Mouse (Mus musculus): Measurements from ENCODE around the gene 2410137M14Rik. TPM values are rescaled to one million over a fixed set of nuclear protein-coding genes. Genes with fewer than 3 reads are reported as not detected.

Gene 2410137M14Rik
- polyA plus RNA-seq, 1 experiment from 2014 or later: 0.14 TPM

- ATAC-seq (no peak), DNase-seq (ENCODE audit: low spot score) (no peak)
- no peaks in the 10 kb centered on the region for H3K27me3 ChIP-seq (replicated peaks; ENCODE audit: insufficient read depth, low read length)
- H3K9me3 ChIP-seq (ENCODE audit: low read length): no peaks in the 10 kb centered on the region
- no peaks in the 10 kb centered on the region for H3K4me1 ChIP-seq (ENCODE audit: insufficient read depth, low read depth, low read length)
- 82% methylated on average over 6 of the region's 6 CpGs for WGBS
- H3K27ac ChIP-seq (ENCODE audit: low read length): no peak overlapping the region
- H3K9ac ChIP-seq (replicated peaks; ENCODE audit: low read depth): no peak overlapping the region
- no peak overlapping the region for H3K4me2 ChIP-seq (replicated peaks; ENCODE audit: low read depth, low read length)
- TF ChIP-seq CTCF (IDR thresholded peaks at IDR 0.05) (no peak), EP300 (IDR thresholded peaks at IDR 0.05) (no peak)
- H3K4me3 ChIP-seq (ENCODE audit: low read depth, low read length): no peak overlapping the region
- no peaks in the 10 kb centered on the region for H3K36me3 ChIP-seq (ENCODE audit: insufficient read depth, low read length)
These were observed 9.7 kb downstream of the 2410137M14Rik start for GRCm38 (mm10) chr17:36971172-36971850.

GRCm38 (mm10) chr17:36970316-36970890, 10.6 kb downstream of the 2410137M14Rik start:
- no peak for TF ChIP-seq EP300 (IDR thresholded peaks at IDR 0.05)
- no peak for TF ChIP-seq CTCF (IDR thresholded peaks at IDR 0.05)
- 63% methylated on average over 14 of the region's 14 CpGs for WGBS
- DNase-seq (ENCODE audit: low spot score) (no peak), ATAC-seq (no peak; the same call in 1 of the 2 replicates)
- no peak overlapping the region for H3K9ac ChIP-seq (replicated peaks; ENCODE audit: low read depth)
- H3K27ac ChIP-seq (ENCODE audit: low read length): no peak overlapping the region
- no peaks in the 10 kb centered on the region for H3K9me3 ChIP-seq (ENCODE audit: low read length)
- no peaks in the 10 kb centered on the region for H3K4me1 ChIP-seq (ENCODE audit: insufficient read depth, low read depth, low read length)
- H3K36me3 ChIP-seq (ENCODE audit: insufficient read depth, low read length): no peaks in the 10 kb centered on the region
- no peak overlapping the region for H3K4me3 ChIP-seq (ENCODE audit: low read depth, low read length)
- no peaks in the 10 kb centered on the region for H3K27me3 ChIP-seq (replicated peaks; ENCODE audit: insufficient read depth, low read length)
- no peak overlapping the region for H3K4me2 ChIP-seq (replicated peaks; ENCODE audit: low read depth, low read length)

DNA sequence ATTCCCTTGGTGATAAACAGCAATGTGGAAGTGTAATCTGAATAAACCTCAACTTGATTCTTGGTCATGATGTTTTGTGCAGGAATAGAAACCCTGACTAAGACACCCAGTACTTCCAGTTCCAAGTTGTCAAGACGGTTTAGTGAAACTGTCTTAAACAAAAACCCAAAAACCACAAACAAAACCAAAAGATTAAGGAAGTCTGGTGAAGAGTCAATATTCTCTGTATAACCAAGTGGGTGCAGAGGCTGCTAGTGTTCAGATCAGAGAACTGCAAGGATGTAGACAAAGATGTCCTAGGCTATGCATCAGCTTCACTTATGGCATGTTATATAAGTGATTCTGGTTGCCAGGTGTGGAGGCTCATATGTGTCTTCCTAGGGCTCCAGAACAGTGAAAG, 14.2 kb downstream of the 2410137M14Rik start:
- no peak for DNase-seq (ENCODE audit: low spot score)
- H3K4me3 ChIP-seq (ENCODE audit: low read depth, low read length): no peak overlapping the region
- no peaks in the 10 kb centered on the region for H3K27me3 ChIP-seq (replicated peaks; ENCODE audit: insufficient read depth, low read length)
- WGBS: 70% methylated on average over 1 of the region's 1 CpGs
- no peak overlapping the region for H3K27ac ChIP-seq (ENCODE audit: low read length)
- H3K4me2 ChIP-seq (replicated peaks; ENCODE audit: low read depth, low read length): no peak overlapping the region
- ATAC-seq: no peak
- no peak for TF ChIP-seq EP300 (IDR thresholded peaks at IDR 0.05)
- TF ChIP-seq CTCF (IDR thresholded peaks at IDR 0.05): no peak
- no peaks in the 10 kb centered on the region for H3K9me3 ChIP-seq (ENCODE audit: low read length)
- H3K9ac ChIP-seq (replicated peaks; ENCODE audit: low read depth): no peak overlapping the region
- H3K4me1 ChIP-seq (ENCODE audit: insufficient read depth, low read depth, low read length): no peaks in the 10 kb centered on the region
- no peaks in the 10 kb centered on the region for H3K36me3 ChIP-seq (ENCODE audit: insufficient read depth, low read length)

DNA sequence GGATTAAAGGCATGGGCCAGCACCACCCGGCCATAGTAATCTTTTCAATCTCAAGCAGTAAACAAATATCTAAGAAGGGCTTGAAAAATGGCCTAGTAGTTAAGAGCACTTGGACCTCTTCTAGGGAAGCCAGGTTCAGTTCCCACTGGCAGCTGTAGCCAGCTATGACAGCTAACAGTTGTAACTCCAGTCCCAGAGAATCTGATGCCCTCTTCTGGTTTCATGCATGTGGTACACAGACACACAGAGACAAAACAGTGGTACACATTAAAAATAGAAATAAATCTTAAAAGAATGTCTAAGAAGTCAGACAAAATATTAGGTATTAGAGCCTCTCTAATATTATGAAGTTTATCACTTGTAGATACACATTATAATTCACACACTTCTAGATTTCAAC, 19.9 kb downstream of the 2410137M14Rik start:
- 44% methylated on average over 1 of the region's 1 CpGs for WGBS
- H3K4me3 ChIP-seq (ENCODE audit: low read depth, low read length): no peak overlapping the region
- TF ChIP-seq CTCF (IDR thresholded peaks at IDR 0.05): peak; percentile 16
- no peak for TF ChIP-seq EP300 (IDR thresholded peaks at IDR 0.05)

GRCm38 (mm10) chr17:36958884-36959283, 22.2 kb downstream of the 2410137M14Rik start:
- Histone ChIP-seq H3K36me3 (ENCODE audit: insufficient read depth, low read length) (0 out of 2 replicates have a peak, but pooled peaks cover 7% of the 10 kb centered on the region), H3K9me3 (ENCODE audit: low read length) (no peaks in the 10 kb centered on the region), H3K27me3 (replicated peaks; ENCODE audit: insufficient read depth, low read length) (no peaks in the 10 kb centered on the region), H3K4me3 (ENCODE audit: low read depth, low read length) (peak overlapping the region; percentile 68), H3K27ac (ENCODE audit: low read length) (peak overlapping the region; percentile 54; the same call in 1 of the 2 replicates), H3K4me1 (ENCODE audit: insufficient read depth, low read depth, low read length) (peaks cover 5% of the 10 kb centered on the region; the same call in 1 of the 2 replicates), H3K9ac (replicated peaks; ENCODE audit: low read depth) (peak overlapping the region; percentile 70), H3K4me2 (replicated peaks; ENCODE audit: low read depth, low read length) (peak overlapping the region; percentile 65)
- 6% methylated on average over 12 of the region's 12 CpGs for WGBS
- ATAC-seq (0 out of 2 replicates have a peak, but pooled peaks have one; percentile 18), DNase-seq (ENCODE audit: low spot score) (peak; percentile 55)
- TF ChIP-seq CTCF (IDR thresholded peaks at IDR 0.05) (no peak), EP300 (IDR thresholded peaks at IDR 0.05) (no peak)

More for the DNA sequence above, 19.9 kb downstream of the 2410137M14Rik start:
- DNase-seq (ENCODE audit: low spot score) (no peak), ATAC-seq (no peak)
- Histone ChIP-seq H3K9ac (replicated peaks; ENCODE audit: low read depth) (no peak overlapping the region), H3K4me1 (ENCODE audit: insufficient read depth, low read depth, low read length) (peaks cover 5% of the 10 kb centered on the region; the same call in 1 of the 2 replicates), H3K27ac (ENCODE audit: low read length) (no peak overlapping the region), H3K36me3 (ENCODE audit: insufficient read depth, low read length) (no peaks in the 10 kb centered on the region), H3K4me2 (replicated peaks; ENCODE audit: low read depth, low read length) (no peak overlapping the region), H3K9me3 (ENCODE audit: low read length) (no peaks in the 10 kb centered on the region), H3K27me3 (replicated peaks; ENCODE audit: insufficient read depth, low read length) (no peaks in the 10 kb centered on the region)

DNA sequence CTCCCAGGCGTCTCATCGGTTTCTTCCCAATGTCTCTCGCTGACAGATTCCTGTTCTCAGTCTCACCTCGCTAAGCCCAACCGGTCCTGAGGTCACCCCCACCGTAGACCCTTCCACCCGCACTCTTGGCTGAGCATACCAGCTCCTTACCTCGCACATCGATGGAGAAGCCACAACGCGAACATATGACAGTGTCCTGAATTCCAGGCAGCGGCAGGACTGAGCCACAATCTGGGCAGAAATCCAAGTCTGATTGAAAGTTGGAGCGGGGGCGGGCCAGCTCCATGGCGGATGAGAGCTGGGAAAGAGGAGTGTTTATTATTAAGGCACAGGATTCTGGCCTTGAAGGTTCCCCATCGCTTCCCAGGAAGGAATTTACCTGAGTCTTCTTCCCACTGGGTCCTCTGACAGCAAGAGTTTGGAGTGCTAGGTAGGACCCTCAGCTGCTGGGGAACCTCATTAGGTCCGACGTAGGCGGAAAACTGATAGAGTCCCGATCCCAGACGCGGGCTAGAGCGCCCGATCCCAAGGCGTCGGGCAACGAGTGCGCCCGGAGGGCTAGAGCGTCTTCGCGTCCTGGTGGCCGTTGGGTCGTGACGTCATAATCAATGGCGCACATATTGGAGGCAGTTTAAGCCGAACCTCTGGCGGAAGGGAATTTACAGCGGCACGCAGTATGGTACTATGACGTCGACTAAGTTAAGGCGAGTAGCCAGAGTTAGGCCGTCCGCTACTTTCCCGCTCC, 22.9 kb downstream of the 2410137M14Rik start, which contains the start of the genes Znrd1 and Znrd1as:
TSS of gene Znrd1 (minus strand) at position 561 of the 745 bp plus-strand sequence.
TSS of gene Znrd1as (plus strand) at position 594 of the 745 bp plus-strand sequence.
- H3K4me1 ChIP-seq (ENCODE audit: insufficient read depth, low read depth, low read length): peaks cover 5% of the 10 kb centered on the region; the same call in 1 of the 2 replicates
- TF ChIP-seq CTCF (IDR thresholded peaks at IDR 0.05): 0 out of 2 replicates have a peak, but pooled peaks have one; percentile 21
- TF ChIP-seq EP300 (IDR thresholded peaks at IDR 0.05): peak; percentile 77; the same call in 1 of the 2 replicates
- peak; percentile 98 for DNase-seq (ENCODE audit: low spot score)
- H3K36me3 ChIP-seq (ENCODE audit: insufficient read depth, low read length): 0 out of 2 replicates have a peak, but pooled peaks cover 7% of the 10 kb centered on the region
- no peaks in the 10 kb centered on the region for H3K9me3 ChIP-seq (ENCODE audit: low read length)
- peak within 1 kb of the TSS; percentile 68 for H3K4me3 ChIP-seq (ENCODE audit: low read depth, low read length)
- peak within 1 kb of the TSS; percentile 54 for H3K27ac ChIP-seq (ENCODE audit: low read length)
- ATAC-seq: peak; percentile 98
- under 1% methylated on average over 46 of the region's 46 CpGs for WGBS
- peak within 1 kb of the TSS; percentile 65 for H3K4me2 ChIP-seq (replicated peaks; ENCODE audit: low read depth, low read length)
- H3K9ac ChIP-seq (replicated peaks; ENCODE audit: low read depth): peak within 1 kb of the TSS; percentile 70
- no peaks in the 10 kb centered on the region for H3K27me3 ChIP-seq (replicated peaks; ENCODE audit: insufficient read depth, low read length)
